Mouse (Mus musculus) embryonic fibroblast, embryonic 13.5 days (primary cell): ENCODE data around the gene Lrrn4cl.

Experiments
- CTCF ChIP-seq: IDR thresholded peaks from 2 replicates; pipeline ENCODE4 v1.5.1; 2011; ENCODE audit warnings: mild to moderate bottlenecking, control low read depth, low read length, moderate library complexity, borderline replicate concordance; ENCODE audit not compliant: insufficient read depth
- POLR2A ChIP-seq: IDR thresholded peaks from 2 replicates; pipeline ENCODE4 v1.6.1; 2011; ENCODE audit warnings: low read depth, mild to moderate bottlenecking, control low read depth, low read length, moderate library complexity

- TF ChIP-seq CTCF (no peak), POLR2A (peak; percentile 97)
Observed at GRCm38 (mm10) chr19:8819596-8820423, 30.8 kb upstream of the Lrrn4cl start, which contains the start of gene Hnrnpul2.
